In genomic region chr5:28316722-28317245, GRCm38 (mm10) we compare ENCODE assay signal across 8 mouse cellular contexts. TPM values are rescaled to one million over a fixed set of nuclear protein-coding genes. Genes with fewer than 3 reads are reported as not detected.
DNase-seq lines count a peak whose midpoint lies in the region; ATAC-seq and TF ChIP-seq lines count a peak whose summit lies in the region.

TSS of gene Rbm33 (plus strand) at chr5:28317121.

- no peaks in the 10 kb centered on the region for H3K9me3 ChIP-seq in embryonic facial prominence, embryonic 14.5 days (ENCODE audit: control insufficient read depth, low read length)
- H3K9me3 ChIP-seq in limb, embryonic 13.5 days = no peaks in the 10 kb centered on the region
- no peaks in the 10 kb centered on the region for H3K9me3 ChIP-seq in midbrain, embryonic 16.5 days (replicated peaks; ENCODE audit: control insufficient read depth, low read length, poor library complexity, severe bottlenecking)

- no peaks in the 10 kb centered on the region for H3K27me3 ChIP-seq in embryonic facial prominence, embryonic 14.5 days (replicated peaks; ENCODE audit: control insufficient read depth, insufficient read depth, low read length)
- H3K27me3 ChIP-seq in heart, adult 2 months (ENCODE audit: control insufficient read depth, insufficient read depth, low read length) = no peaks in the 10 kb centered on the region
- H3K27me3 ChIP-seq in limb, embryonic 13.5 days = no peaks in the 10 kb centered on the region
- no peaks in the 10 kb centered on the region; the same call in 1 of the 2 replicates for H3K27me3 ChIP-seq in midbrain, embryonic 16.5 days (ENCODE audit: control insufficient read depth, insufficient read depth, low read depth, low read length)

- 0 out of 2 replicates have a peak, but pooled peaks have one; percentile 47 for TF ChIP-seq EP300 in heart, adult 2 months (IDR thresholded peaks at IDR 0.05; ENCODE audit: insufficient read depth, low read depth, low read length)

- peak within 1 kb of the TSS; percentile 99 for H3K9ac ChIP-seq in embryonic facial prominence, embryonic 14.5 days (ENCODE audit: low read depth, low read length)
- H3K9ac ChIP-seq in heart, adult 2 months (ENCODE audit: low read depth, low read length) = peak within 1 kb of the TSS; percentile 97
- peak within 1 kb of the TSS; percentile 100 for H3K9ac ChIP-seq in limb, embryonic 13.5 days
- H3K9ac ChIP-seq in midbrain, embryonic 16.5 days (ENCODE audit: low read depth, low read length) = peak within 1 kb of the TSS; percentile 99

- peak within 1 kb of the TSS; percentile 100 for H3K27ac ChIP-seq in embryonic facial prominence, embryonic 14.5 days (replicated peaks; ENCODE audit: low read depth, low read length)
- H3K27ac ChIP-seq in heart, adult 2 months = peak within 1 kb of the TSS; percentile 98
- peak within 1 kb of the TSS; percentile 100 for H3K27ac ChIP-seq in limb, embryonic 13.5 days
- H3K27ac ChIP-seq in midbrain, embryonic 16.5 days (ENCODE audit: low read length) = peak within 1 kb of the TSS; percentile 99

- peak; percentile 92 for TF ChIP-seq POLR2A in heart, adult 2 months (IDR thresholded peaks at IDR 0.05; ENCODE audit: insufficient read depth, low read depth, low read length)

- no peak for TF ChIP-seq CTCF in heart, adult 2 months (IDR thresholded peaks at IDR 0.05)

- peaks cover 5% of the 10 kb centered on the region for H3K79me2 ChIP-seq in heart, adult 2 months (replicated peaks; ENCODE audit: control insufficient read depth, insufficient read depth, low read length)

- H3K4me2 ChIP-seq in embryonic facial prominence, embryonic 14.5 days (ENCODE audit: low read depth, low read length) = peak within 1 kb of the TSS; percentile 75
- peak within 1 kb of the TSS; percentile 75 for H3K4me2 ChIP-seq in limb, embryonic 13.5 days (replicated peaks)
- H3K4me2 ChIP-seq in midbrain, embryonic 16.5 days (ENCODE audit: low read length) = peak within 1 kb of the TSS; percentile 82

- ATAC-seq in embryonic facial prominence, embryonic 14.5 days (ENCODE audit: low read depth) = peak; percentile 95
- peak; percentile 94 for ATAC-seq in limb, embryonic 13.5 days (ENCODE audit: low FRiP score, low read depth)
- ATAC-seq in midbrain, embryonic 16.5 days = peak; percentile 93

- peaks cover 22% of the 10 kb centered on the region for H3K4me1 ChIP-seq in embryonic facial prominence, embryonic 14.5 days (ENCODE audit: control insufficient read depth, insufficient read depth, low read length)
- H3K4me1 ChIP-seq in heart, adult 2 months (ENCODE audit: control insufficient read depth, insufficient read depth, low read length) = peaks cover 5% of the 10 kb centered on the region; the same call in 1 of the 2 replicates
- H3K4me1 ChIP-seq in limb, embryonic 13.5 days = peaks cover 25% of the 10 kb centered on the region
- H3K4me1 ChIP-seq in midbrain, embryonic 16.5 days (ENCODE audit: control insufficient read depth, insufficient read depth, low read length) = peaks cover 30% of the 10 kb centered on the region

- peak within 1 kb of the TSS; percentile 98 for H3K4me3 ChIP-seq in embryonic facial prominence, embryonic 14.5 days (ENCODE audit: low read depth, low read length)
- peak within 1 kb of the TSS; percentile 83 for H3K4me3 ChIP-seq in heart, adult 2 months
- peak within 1 kb of the TSS; percentile 92 for H3K4me3 ChIP-seq in limb, embryonic 13.5 days
- H3K4me3 ChIP-seq in midbrain, embryonic 16.5 days (ENCODE audit: low read depth, low read length) = peak within 1 kb of the TSS; percentile 97

- DNase-seq in 3T3-L1 (ENCODE audit: low read depth, low spot score) = peak; percentile 82
- peak in 1 of 2 experiments; percentile 52 for DNase-seq in adrenal gland, postnatal 4 days (ENCODE audit: low spot score in 2 of 2)
- DNase-seq in embryonic facial prominence, embryonic 14.5 days (ENCODE audit: low spot score) = peak; percentile 97
- peak; percentile 92 to 94 for DNase-seq in heart, adult 2 months
- DNase-seq in kidney, adult 8-10 months = peak; percentile 76 to 84
- peak; percentile 90 to 92 for DNase-seq in spleen, postnatal 10 days (ENCODE audit: low spot score in 2 of 2)

- peaks cover 8% of the 10 kb centered on the region; the same call in 1 of the 2 replicates for H3K36me3 ChIP-seq in embryonic facial prominence, embryonic 14.5 days (ENCODE audit: control insufficient read depth, insufficient read depth, low read length)
- peaks cover 19% of the 10 kb centered on the region for H3K36me3 ChIP-seq in heart, adult 2 months (ENCODE audit: control insufficient read depth, insufficient read depth, low read length)
- no peaks in the 10 kb centered on the region for H3K36me3 ChIP-seq in limb, embryonic 13.5 days
- H3K36me3 ChIP-seq in midbrain, embryonic 16.5 days (ENCODE audit: control insufficient read depth, insufficient read depth, low read length) = no peaks in the 10 kb centered on the region

- intact Hi-C loops in heart, adult 2 months (cut with DNase I) = loop anchor here (5.0 to 10.0 kb wide), 2 partner anchors 244 to 522 kb away; partner anchors contain the start of genes Insig1 and Paxip1

- under 1% methylated on average over 52 of the region's 76 CpGs for WGBS in embryonic facial prominence, embryonic 14.5 days
- WGBS in heart, adult 2 months = under 1% methylated on average over 76 of the region's 76 CpGs
- WGBS in limb, embryonic 13.5 days = under 1% methylated on average over 76 of the region's 76 CpGs
- under 1% methylated on average over 74 of the region's 76 CpGs for WGBS in midbrain, embryonic 16.5 days

RNA-seq across cellular contexts. Expression of gene Rbm33, which starts in this region (rescaled TPM):
- 10 to 100 TPM; 81.4 to 86.4 TPM for total RNA-seq in adrenal gland, postnatal 4 days (2021)
- polyA plus RNA-seq in embryonic facial prominence, embryonic 14.5 days (2014; fragmentation: Nextera tagmentation; extraction: Ambion mirVana) = 15.0 and 15.7 TPM in 2 replicates
- 10 to 100 TPM; 38.5 to 41.1 TPM for total RNA-seq in heart, adult 2 months (2021)
- polyA plus RNA-seq in heart, adult 2 months (2012; rRNA removed) = 13.6 and 19.3 TPM in 2 replicates
- 12.5 and 13.6 TPM in 2 replicates for polyA plus RNA-seq in limb, embryonic 13.5 days (2015; fragmentation: Nextera tagmentation; extraction: Ambion mirVana)
- polyA plus RNA-seq in midbrain, embryonic 16.5 days (2015; fragmentation: Nextera tagmentation; extraction: Ambion mirVana) = 14.1 and 17.5 TPM in 2 replicates
